Mouse (Mus musculus): ENCODE data around the gene Mapkap1. TPM values are rescaled to one million over a fixed set of nuclear protein-coding genes. Genes with fewer than 3 reads are reported as not detected.

Gene Mapkap1
- total and polyA plus RNA-seq, 2 experiments from 2014 or later, result 90.4 to 153 TPM

- H3K9ac ChIP-seq (replicated peaks; ENCODE audit: low read length), result no peak overlapping the region
- WGBS, result 76% methylated on average over 5 of the region's 5 CpGs
- H3K4me3 ChIP-seq (ENCODE audit: low read length), result no peak overlapping the region
- H3K27me3 ChIP-seq (ENCODE audit: insufficient read depth, low read length), result no peaks in the 10 kb centered on the region
- no peak overlapping the region for H3K4me2 ChIP-seq (ENCODE audit: low read depth, low read length)
- no peaks in the 10 kb centered on the region; the same call in 1 of the 2 replicates for H3K36me3 ChIP-seq (ENCODE audit: insufficient read depth, low read length)
- H3K9me3 ChIP-seq (ENCODE audit: low read length), result no peaks in the 10 kb centered on the region
- DNase-seq (ENCODE audit: low spot score) (no peak), ATAC-seq (no peak)
- no peak overlapping the region for H3K27ac ChIP-seq
- no peak for TF ChIP-seq CTCF (IDR thresholded peaks at IDR 0.05; ENCODE audit: low read depth)
- H3K4me1 ChIP-seq (ENCODE audit: insufficient read depth, low read length), result no peaks in the 10 kb centered on the region
Measured at GRCm38 (mm10) chr2:34594001-34594400, 187.4 kb downstream of the Mapkap1 start.

GRCm38 (mm10) chr2:34599606-34600255 is 193.2 kb downstream of the Mapkap1 start:
- no peaks in the 10 kb centered on the region; the same call in 1 of the 2 replicates for H3K4me1 ChIP-seq (ENCODE audit: insufficient read depth, low read length)
- TF ChIP-seq CTCF (IDR thresholded peaks at IDR 0.05; ENCODE audit: low read depth), result no peak
- DNase-seq (ENCODE audit: low spot score), result no peak
- no peak overlapping the region for H3K4me2 ChIP-seq (ENCODE audit: low read depth, low read length)
- no peak for ATAC-seq
- no peaks in the 10 kb centered on the region for H3K27me3 ChIP-seq (ENCODE audit: insufficient read depth, low read length)
- no peak overlapping the region for H3K27ac ChIP-seq
- 73% methylated on average over 5 of the region's 5 CpGs for WGBS
- no peak overlapping the region for H3K9ac ChIP-seq (replicated peaks; ENCODE audit: low read length)
- no peaks in the 10 kb centered on the region; the same call in 1 of the 2 replicates for H3K36me3 ChIP-seq (ENCODE audit: insufficient read depth, low read length)
- H3K4me3 ChIP-seq (ENCODE audit: low read length), result no peak overlapping the region
- no peaks in the 10 kb centered on the region for H3K9me3 ChIP-seq (ENCODE audit: low read length)

- no peak for ATAC-seq
Measured at GRCm38 (mm10) chr2:34600734-34601133, 194.2 kb downstream of the Mapkap1 start.

GRCm38 (mm10) chr2:34602111-34602541 is 195.6 kb downstream of the Mapkap1 start:
- 28% methylated on average over 8 of the region's 8 CpGs for WGBS
- no peak overlapping the region for H3K4me3 ChIP-seq (ENCODE audit: low read length)
- no peaks in the 10 kb centered on the region; the same call in 1 of the 2 replicates for H3K36me3 ChIP-seq (ENCODE audit: insufficient read depth, low read length)
- H3K27me3 ChIP-seq (ENCODE audit: insufficient read depth, low read length), result no peaks in the 10 kb centered on the region
- H3K27ac ChIP-seq, result no peak overlapping the region
- no peak overlapping the region for H3K4me2 ChIP-seq (ENCODE audit: low read depth, low read length)
- ATAC-seq (no peak), DNase-seq (ENCODE audit: low spot score) (no peak)
- TF ChIP-seq CTCF (IDR thresholded peaks at IDR 0.05; ENCODE audit: low read depth), result no peak
- no peaks in the 10 kb centered on the region for H3K9me3 ChIP-seq (ENCODE audit: low read length)
- no peak overlapping the region for H3K9ac ChIP-seq (replicated peaks; ENCODE audit: low read length)
- no peaks in the 10 kb centered on the region; the same call in 1 of the 2 replicates for H3K4me1 ChIP-seq (ENCODE audit: insufficient read depth, low read length)

More at GRCm38 (mm10) chr2:34600734-34601133, 194.2 kb downstream of the Mapkap1 start:
- no peaks in the 10 kb centered on the region; the same call in 1 of the 2 replicates for H3K4me1 ChIP-seq (ENCODE audit: insufficient read depth, low read length)
- H3K36me3 ChIP-seq (ENCODE audit: insufficient read depth, low read length), result no peaks in the 10 kb centered on the region; the same call in 1 of the 2 replicates
- H3K4me3 ChIP-seq (ENCODE audit: low read length), result no peak overlapping the region
- no peak overlapping the region for H3K9ac ChIP-seq (replicated peaks; ENCODE audit: low read length)
- H3K9me3 ChIP-seq (ENCODE audit: low read length), result no peaks in the 10 kb centered on the region
- no peak overlapping the region for H3K4me2 ChIP-seq (ENCODE audit: low read depth, low read length)
- no peak for TF ChIP-seq CTCF (IDR thresholded peaks at IDR 0.05; ENCODE audit: low read depth)
- H3K27ac ChIP-seq, result no peak overlapping the region
- 17% methylated on average over 7 of the region's 7 CpGs for WGBS
- no peaks in the 10 kb centered on the region for H3K27me3 ChIP-seq (ENCODE audit: insufficient read depth, low read length)
- DNase-seq (ENCODE audit: low spot score), result no peak

- Histone ChIP-seq H3K4me3 (ENCODE audit: low read length) (no peak overlapping the region), H3K4me1 (ENCODE audit: insufficient read depth, low read length) (no peaks in the 10 kb centered on the region; the same call in 1 of the 2 replicates), H3K4me2 (ENCODE audit: low read depth, low read length) (no peak overlapping the region), H3K27me3 (ENCODE audit: insufficient read depth, low read length) (no peaks in the 10 kb centered on the region), H3K36me3 (ENCODE audit: insufficient read depth, low read length) (no peaks in the 10 kb centered on the region; the same call in 1 of the 2 replicates), H3K27ac (no peak overlapping the region), H3K9ac (replicated peaks; ENCODE audit: low read length) (no peak overlapping the region), H3K9me3 (ENCODE audit: low read length) (no peaks in the 10 kb centered on the region)
- DNase-seq (ENCODE audit: low spot score), result no peak
- TF ChIP-seq CTCF (IDR thresholded peaks at IDR 0.05; ENCODE audit: low read depth), result no peak
- no peak for ATAC-seq
- 67% methylated on average over 3 of the region's 3 CpGs for WGBS
Measured at GRCm38 (mm10) chr2:34602896-34603295, 196.3 kb downstream of the Mapkap1 start.

- Histone ChIP-seq H3K27ac (no peak overlapping the region), H3K9ac (replicated peaks; ENCODE audit: low read length) (no peak overlapping the region)
Measured at GRCm38 (mm10) chr2:34603653-34604214, 197.2 kb downstream of the Mapkap1 start.

GRCm38 (mm10) chr2:34605040-34605439 is 198.5 kb downstream of the Mapkap1 start:
- DNase-seq (ENCODE audit: low spot score) (no peak), ATAC-seq (no peak)
- no peak for TF ChIP-seq CTCF (IDR thresholded peaks at IDR 0.05; ENCODE audit: low read depth)
- no peak overlapping the region for H3K27ac ChIP-seq
- no peaks in the 10 kb centered on the region for H3K27me3 ChIP-seq (ENCODE audit: insufficient read depth, low read length)
- H3K4me2 ChIP-seq (ENCODE audit: low read depth, low read length), result no peak overlapping the region
- H3K4me1 ChIP-seq (ENCODE audit: insufficient read depth, low read length), result no peaks in the 10 kb centered on the region; the same call in 1 of the 2 replicates
- H3K4me3 ChIP-seq (ENCODE audit: low read length), result no peak overlapping the region
- H3K9me3 ChIP-seq (ENCODE audit: low read length), result no peaks in the 10 kb centered on the region
- no peaks in the 10 kb centered on the region for H3K36me3 ChIP-seq (ENCODE audit: insufficient read depth, low read length)
- 43% methylated on average over 3 of the region's 3 CpGs for WGBS
- no peak overlapping the region for H3K9ac ChIP-seq (replicated peaks; ENCODE audit: low read length)

More at GRCm38 (mm10) chr2:34603653-34604214, 197.2 kb downstream of the Mapkap1 start:
- Histone ChIP-seq H3K4me2 (ENCODE audit: low read depth, low read length) (no peak overlapping the region), H3K9me3 (ENCODE audit: low read length) (no peaks in the 10 kb centered on the region), H3K27me3 (ENCODE audit: insufficient read depth, low read length) (no peaks in the 10 kb centered on the region), H3K36me3 (ENCODE audit: insufficient read depth, low read length) (no peaks in the 10 kb centered on the region; the same call in 1 of the 2 replicates), H3K4me1 (ENCODE audit: insufficient read depth, low read length) (no peaks in the 10 kb centered on the region; the same call in 1 of the 2 replicates), H3K4me3 (ENCODE audit: low read length) (no peak overlapping the region)
- TF ChIP-seq CTCF (IDR thresholded peaks at IDR 0.05; ENCODE audit: low read depth), result no peak
- WGBS, result 41% methylated on average over 14 of the region's 14 CpGs
- no peak for DNase-seq (ENCODE audit: low spot score)
- no peak for ATAC-seq

Data from hindbrain, postnatal 0 days (tissue).